Comparison of ENCODE assay signal across 8 mouse cellular contexts in genomic region chr10:80261585-80261968, GRCm38 (mm10). TPM values are rescaled to one million over a fixed set of nuclear protein-coding genes. Genes with fewer than 3 reads are reported as not detected.
DNase-seq lines count a peak whose midpoint lies in the region; ATAC-seq and TF ChIP-seq lines count a peak whose summit lies in the region.

No protein-coding gene starts in this region.

- no peaks in the 10 kb centered on the region for H3K79me2 ChIP-seq in heart, adult 2 months (replicated peaks; ENCODE audit: control insufficient read depth, insufficient read depth, low read length)

- intact Hi-C loops in heart, adult 2 months (cut with DNase I) = loop anchor here (10.0 kb wide), 1 partner anchor 277 kb away; the partner anchor contains the start of genes Cnn2 and Tmem259

- H3K27me3 ChIP-seq in embryonic facial prominence, embryonic 15.5 days = no peaks in the 10 kb centered on the region
- no peaks in the 10 kb centered on the region for H3K27me3 ChIP-seq in heart, adult 2 months (ENCODE audit: control insufficient read depth, insufficient read depth, low read length)
- no peaks in the 10 kb centered on the region for H3K27me3 ChIP-seq in kidney, adult 2 months (replicated peaks; ENCODE audit: control insufficient read depth, insufficient read depth, low read length)
- H3K27me3 ChIP-seq in limb, embryonic 11.5 days (ENCODE audit: control insufficient read depth, insufficient read depth, low read length) = no peaks in the 10 kb centered on the region
- H3K27me3 ChIP-seq in midbrain, embryonic 13.5 days = no peaks in the 10 kb centered on the region

- H3K9ac ChIP-seq in embryonic facial prominence, embryonic 15.5 days = peak overlapping the region; percentile 24
- H3K9ac ChIP-seq in heart, adult 2 months (ENCODE audit: low read depth, low read length) = peak overlapping the region; percentile 73
- peak overlapping the region; percentile 5; the same call in 1 of the 2 replicates for H3K9ac ChIP-seq in limb, embryonic 11.5 days (ENCODE audit: low read length)
- peak overlapping the region; percentile 66 for H3K9ac ChIP-seq in midbrain, embryonic 13.5 days (replicated peaks)

- 0 out of 2 replicates have a peak, but pooled peaks have one; percentile 33 for TF ChIP-seq EP300 in heart, adult 2 months (IDR thresholded peaks at IDR 0.05; ENCODE audit: insufficient read depth, low read depth, low read length)

- DNase-seq in A20 (ENCODE audit: low read depth, low spot score) = peak; percentile 99
- DNase-seq in heart, adult 2 months = peak; percentile 96 to 98
- DNase-seq in kidney, adult 2 months = peak; percentile 100
- peak; percentile 92 for DNase-seq in limb, embryonic 11.5 days (ENCODE audit: low spot score)
- DNase-seq in spleen, postnatal 10 days (ENCODE audit: low spot score in 2 of 2) = peak; percentile 87 to 96

- peak overlapping the region; percentile 84 for H3K27ac ChIP-seq in bone marrow, adult 2 months (ENCODE audit: control insufficient read depth, insufficient read depth, low read depth, low read length, poor library complexity)
- H3K27ac ChIP-seq in embryonic facial prominence, embryonic 15.5 days (replicated peaks) = peak overlapping the region; percentile 97
- H3K27ac ChIP-seq in heart, adult 2 months = peak overlapping the region; percentile 98
- H3K27ac ChIP-seq in kidney, adult 2 months (ENCODE audit: insufficient read depth, low read depth, low read length) = peak overlapping the region; percentile 94
- H3K27ac ChIP-seq in limb, embryonic 11.5 days (replicated peaks; ENCODE audit: low read depth, low read length) = peak overlapping the region; percentile 86
- H3K27ac ChIP-seq in midbrain, embryonic 13.5 days = peak overlapping the region; percentile 85

- peak overlapping the region; percentile 88 for H3K4me2 ChIP-seq in embryonic facial prominence, embryonic 15.5 days (replicated peaks)
- peak overlapping the region; percentile 76 for H3K4me2 ChIP-seq in limb, embryonic 11.5 days (ENCODE audit: low read depth, severe bottlenecking)
- peak overlapping the region; percentile 68 for H3K4me2 ChIP-seq in midbrain, embryonic 13.5 days (replicated peaks)

- peak overlapping the region; percentile 72 for H3K4me3 ChIP-seq in bone marrow, adult 2 months (replicated peaks; ENCODE audit: control insufficient read depth, low read depth, low read length)
- peak overlapping the region; percentile 57 for H3K4me3 ChIP-seq in embryonic facial prominence, embryonic 15.5 days (replicated peaks)
- H3K4me3 ChIP-seq in heart, adult 2 months = peak overlapping the region; percentile 75
- H3K4me3 ChIP-seq in kidney, adult 2 months (ENCODE audit: insufficient read depth, low read depth, low read length) = peak overlapping the region; percentile 60
- H3K4me3 ChIP-seq in limb, embryonic 11.5 days (ENCODE audit: low read depth, low read length) = peak overlapping the region; percentile 36
- H3K4me3 ChIP-seq in midbrain, embryonic 13.5 days (replicated peaks) = peak overlapping the region; percentile 41

- no peaks in the 10 kb centered on the region for H3K9me3 ChIP-seq in embryonic facial prominence, embryonic 15.5 days (replicated peaks)
- H3K9me3 ChIP-seq in limb, embryonic 11.5 days (ENCODE audit: control insufficient read depth, low read length) = no peaks in the 10 kb centered on the region
- no peaks in the 10 kb centered on the region for H3K9me3 ChIP-seq in midbrain, embryonic 13.5 days

- H3K4me1 ChIP-seq in bone marrow, adult 2 months (ENCODE audit: control insufficient read depth, insufficient read depth, low read length) = no peaks in the 10 kb centered on the region; the same call in 1 of the 2 replicates
- H3K4me1 ChIP-seq in embryonic facial prominence, embryonic 15.5 days = peaks cover 45% of the 10 kb centered on the region
- H3K4me1 ChIP-seq in heart, adult 2 months (ENCODE audit: control insufficient read depth, insufficient read depth, low read length) = peaks cover 7% of the 10 kb centered on the region
- peaks cover 11% of the 10 kb centered on the region; the same call in 1 of the 2 replicates for H3K4me1 ChIP-seq in kidney, adult 2 months (ENCODE audit: control insufficient read depth, insufficient read depth, low read length)
- H3K4me1 ChIP-seq in limb, embryonic 11.5 days (ENCODE audit: control insufficient read depth, insufficient read depth, low read length) = peaks cover 29% of the 10 kb centered on the region
- peaks cover 52% of the 10 kb centered on the region for H3K4me1 ChIP-seq in midbrain, embryonic 13.5 days (replicated peaks)

- no peak for TF ChIP-seq CTCF in bone marrow, adult 2 months (IDR thresholded peaks at IDR 0.05; ENCODE audit: control insufficient read depth, insufficient read depth, low read length)
- no peak for TF ChIP-seq CTCF in heart, adult 2 months (IDR thresholded peaks at IDR 0.05)
- TF ChIP-seq CTCF in kidney, adult 2 months (conservative IDR thresholded peaks at IDR 0.05; ENCODE audit: insufficient read depth, insufficient read length, low read depth, low read length) = no peak

- H3K36me3 ChIP-seq in embryonic facial prominence, embryonic 15.5 days = peaks cover 20% of the 10 kb centered on the region
- peaks cover 4% of the 10 kb centered on the region for H3K36me3 ChIP-seq in heart, adult 2 months (ENCODE audit: control insufficient read depth, insufficient read depth, low read length)
- no peaks in the 10 kb centered on the region for H3K36me3 ChIP-seq in kidney, adult 2 months (ENCODE audit: control insufficient read depth, insufficient read depth, low read length)
- H3K36me3 ChIP-seq in limb, embryonic 11.5 days (ENCODE audit: control insufficient read depth, insufficient read depth, low read length) = peaks cover 12% of the 10 kb centered on the region
- H3K36me3 ChIP-seq in midbrain, embryonic 13.5 days = peaks cover 26% of the 10 kb centered on the region

- peak; percentile 48; the same call in 1 of the 2 replicates for TF ChIP-seq POLR2A in bone marrow, adult 2 months (IDR thresholded peaks at IDR 0.05; ENCODE audit: borderline replicate concordance, control insufficient read depth, low read depth, low read length)
- peak; percentile 43; the same call in 1 of the 2 replicates for TF ChIP-seq POLR2A in heart, adult 2 months (IDR thresholded peaks at IDR 0.05; ENCODE audit: insufficient read depth, low read depth, low read length)
- no peak for TF ChIP-seq POLR2A in kidney, adult 2 months (IDR thresholded peaks at IDR 0.05; ENCODE audit: low read depth, low read length)

- peak; percentile 77 for ATAC-seq in embryonic facial prominence, embryonic 15.5 days (ENCODE audit: insufficient number of reproducible peaks, low FRiP score, low TSS enrichment, low read depth)
- ATAC-seq in limb, embryonic 11.5 days (ENCODE audit: insufficient number of reproducible peaks, low FRiP score, low TSS enrichment, low read depth) = peak; percentile 24
- ATAC-seq in midbrain, embryonic 13.5 days = peak; percentile 28

- WGBS in bone marrow, adult 2 months = 0% methylated on average over 14 of the region's 14 CpGs
- WGBS in embryonic facial prominence, embryonic 15.5 days = 1% methylated on average over 14 of the region's 14 CpGs
- 1% methylated on average over 14 of the region's 14 CpGs for WGBS in heart, adult 2 months
- under 1% methylated on average over 14 of the region's 14 CpGs for WGBS in kidney, adult 2 months
- whole genome bisulfite sequencing in limb, embryonic 11.5 days = under 1% methylated on average over 14 of the region's 14 CpGs
- 0% methylated on average over 14 of the region's 14 CpGs for whole genome bisulfite sequencing in midbrain, embryonic 13.5 days

RNA-seq across cellular contexts. Expression of gene Dazap1, which starts 0.3 kb away (rescaled TPM):
- 75.7 and 150 TPM in 2 replicates for polyA plus RNA-seq in bone marrow, adult 2 months (2011; ENCODE audit: insufficient read depth, insufficient read length, low replicate concordance, missing spikeins)
- polyA plus RNA-seq in embryonic facial prominence, embryonic 15.5 days (2015; fragmentation: Nextera tagmentation; extraction: Ambion mirVana) = 61.2 and 64.6 TPM in 2 replicates
- 10 to 100 TPM; 56.4 to 57.9 TPM for total RNA-seq in heart, adult 2 months (2021)
- polyA plus RNA-seq in heart, adult 2 months (2012; rRNA removed) = 37.6 and 41.0 TPM in 2 replicates
- 45.6 and 49.1 TPM in 2 replicates for polyA plus RNA-seq in kidney, adult 2 months (2012; rRNA removed)
- 51.7 and 55.6 TPM in 2 replicates for polyA plus RNA-seq in limb, embryonic 11.5 days (2014; fragmentation: Nextera tagmentation; extraction: Ambion mirVana)
- polyA plus RNA-seq in midbrain, embryonic 13.5 days (2015; fragmentation: Nextera tagmentation; extraction: Ambion mirVana) = 62.9 and 66.1 TPM in 2 replicates

RNA-seq across cellular contexts. Expression of gene Gamt, which starts 0.8 kb away (rescaled TPM):
- 1.7 and 5.8 TPM in 2 replicates for polyA plus RNA-seq in bone marrow, adult 2 months (2011; ENCODE audit: insufficient read depth, insufficient read length, low replicate concordance, missing spikeins)
- polyA plus RNA-seq in embryonic facial prominence, embryonic 15.5 days (2015; fragmentation: Nextera tagmentation; extraction: Ambion mirVana) = 72.3 and 88.0 TPM in 2 replicates
- total RNA-seq in heart, adult 2 months (2021) = 1 to 10 TPM; 8.3 to 8.4 TPM
- 8.0 and 11.0 TPM in 2 replicates for polyA plus RNA-seq in heart, adult 2 months (2012; rRNA removed)
- polyA plus RNA-seq in kidney, adult 2 months (2012; rRNA removed) = 66.7 and 68.4 TPM in 2 replicates
- polyA plus RNA-seq in limb, embryonic 11.5 days (2014; fragmentation: Nextera tagmentation; extraction: Ambion mirVana) = 18.9 and 20.1 TPM in 2 replicates
- polyA plus RNA-seq in midbrain, embryonic 13.5 days (2015; fragmentation: Nextera tagmentation; extraction: Ambion mirVana) = 20.9 and 22.3 TPM in 2 replicates

RNA-seq across cellular contexts. Expression of gene Ndufs7, which starts 12.7 kb away (rescaled TPM):
- 72.4 and 80.0 TPM in 2 replicates for polyA plus RNA-seq in bone marrow, adult 2 months (2011; ENCODE audit: insufficient read depth, insufficient read length, low replicate concordance, missing spikeins)
- polyA plus RNA-seq in embryonic facial prominence, embryonic 15.5 days (2015; fragmentation: Nextera tagmentation; extraction: Ambion mirVana) = 317 and 339 TPM in 2 replicates
- 1,000 to 10,000 TPM in 1 of 2 experiments, 100 to 1,000 TPM in 1; 943 to 1,108 TPM for total RNA-seq in heart, adult 2 months (2021)
- polyA plus RNA-seq in heart, adult 2 months (2012; rRNA removed) = 1,263 and 1,990 TPM in 2 replicates
- 1,001 and 1,041 TPM in 2 replicates for polyA plus RNA-seq in kidney, adult 2 months (2012; rRNA removed)
- 266 and 281 TPM in 2 replicates for polyA plus RNA-seq in limb, embryonic 11.5 days (2014; fragmentation: Nextera tagmentation; extraction: Ambion mirVana)
- polyA plus RNA-seq in midbrain, embryonic 13.5 days (2015; fragmentation: Nextera tagmentation; extraction: Ambion mirVana) = 244 and 265 TPM in 2 replicates

RNA-seq across cellular contexts. Expression of gene Rps15, which starts 30.7 kb away (rescaled TPM):
- polyA plus RNA-seq in bone marrow, adult 2 months (2011; ENCODE audit: insufficient read depth, insufficient read length, low replicate concordance, missing spikeins) = 1,765 and 2,445 TPM in 2 replicates
- 969 and 997 TPM in 2 replicates for polyA plus RNA-seq in embryonic facial prominence, embryonic 15.5 days (2015; fragmentation: Nextera tagmentation; extraction: Ambion mirVana)
- 100 to 1,000 TPM; 748 to 861 TPM for total RNA-seq in heart, adult 2 months (2021)
- 880 and 1,041 TPM in 2 replicates for polyA plus RNA-seq in heart, adult 2 months (2012; rRNA removed)
- polyA plus RNA-seq in kidney, adult 2 months (2012; rRNA removed) = 1,371 and 1,777 TPM in 2 replicates
- 1,071 TPM in 2 replicates for polyA plus RNA-seq in limb, embryonic 11.5 days (2014; fragmentation: Nextera tagmentation; extraction: Ambion mirVana)
- polyA plus RNA-seq in midbrain, embryonic 13.5 days (2015; fragmentation: Nextera tagmentation; extraction: Ambion mirVana) = 631 and 653 TPM in 2 replicates

RNA-seq across cellular contexts. Expression of gene Apc2, which starts 34.2 kb away (rescaled TPM):
- 0.17 TPM in 1 of 2 replicates, not detected in the other for polyA plus RNA-seq in bone marrow, adult 2 months (2011; ENCODE audit: insufficient read depth, insufficient read length, low replicate concordance, missing spikeins)
- 3.4 and 5.4 TPM in 2 replicates for polyA plus RNA-seq in embryonic facial prominence, embryonic 15.5 days (2015; fragmentation: Nextera tagmentation; extraction: Ambion mirVana)
- total RNA-seq in heart, adult 2 months (2021) = 1 to 10 TPM; 2.3 to 2.6 TPM
- 2.4 and 2.7 TPM in 2 replicates for polyA plus RNA-seq in heart, adult 2 months (2012; rRNA removed)
- polyA plus RNA-seq in kidney, adult 2 months (2012; rRNA removed) = 0.74 and 0.95 TPM in 2 replicates
- 4.5 and 5.0 TPM in 2 replicates for polyA plus RNA-seq in limb, embryonic 11.5 days (2014; fragmentation: Nextera tagmentation; extraction: Ambion mirVana)
- 182 and 209 TPM in 2 replicates for polyA plus RNA-seq in midbrain, embryonic 13.5 days (2015; fragmentation: Nextera tagmentation; extraction: Ambion mirVana)

Comparison
In these comparisons a context has a peak if more than half of its experiments do, and no peak if none do; other contexts are left out.
1. Peak in every context shown above with its lines: DNase-seq, ATAC-seq, H3K4me3 ChIP-seq and H3K27ac ChIP-seq.
2. ATAC-seq: peak in every context shown above with its lines; median percentile 77 in embryonic facial prominence, embryonic 15.5 days; 28 in midbrain, embryonic 13.5 days; 24 in limb, embryonic 11.5 days.
3. H3K9ac ChIP-seq: peak in every context shown above with its lines; median percentile 73 in heart, adult 2 months; 66 in midbrain, embryonic 13.5 days; 24 in embryonic facial prominence, embryonic 15.5 days; 5 in limb, embryonic 11.5 days.